In the genomic region with DNA sequence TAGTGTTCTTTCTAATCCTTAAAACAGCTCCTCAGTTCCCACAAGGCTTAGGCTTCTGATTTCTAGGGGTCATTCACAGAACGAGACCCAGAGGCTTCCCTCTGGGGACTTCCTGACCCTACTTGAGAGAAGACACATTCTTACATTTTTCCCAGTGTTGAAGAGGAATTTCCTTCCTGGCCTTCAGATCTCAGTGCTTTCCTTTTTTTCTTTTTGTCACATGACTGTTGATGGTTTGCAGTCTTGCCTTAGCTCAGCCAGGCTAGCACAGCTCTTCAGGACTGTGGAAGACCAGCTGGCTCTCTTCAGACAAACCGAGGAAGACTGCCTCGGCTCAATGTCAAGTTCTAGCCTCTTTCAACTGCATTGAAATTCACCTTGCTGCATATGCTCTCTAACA, we compare ENCODE assay signal across 11 mouse cellular contexts. TPM values are rescaled to one million over a fixed set of nuclear protein-coding genes. Genes with fewer than 3 reads are reported as not detected.
DNase-seq lines count a peak whose midpoint lies in the region; ATAC-seq lines count a peak whose summit lies in the region.
"Had no signal": no experiment of that assay in that cellular context is flagged by ENCODE, and none has a peak within 500 bp of the region (broad histone marks: within the 10 kb centered on the region; RNA-seq: fewer than 3 reads in every experiment).

No protein-coding gene starts in this region.

- intact Hi-C loops in heart, postnatal 25 days (cut with DNase I), result no loop called here

- H3K9me3 ChIP-seq in intestine, embryonic 15.5 days, result no peaks in the 10 kb centered on the region
- H3K9me3 ChIP-seq in forebrain, embryonic 11.5 days (ENCODE audit: control insufficient read depth, low read length), result no peaks in the 10 kb centered on the region; the same call in 1 of the 2 replicates

- H3K4me1 ChIP-seq in intestine, embryonic 15.5 days (replicated peaks), result no peaks in the 10 kb centered on the region
- no peaks in the 10 kb centered on the region for H3K4me1 ChIP-seq in forebrain, embryonic 11.5 days (replicated peaks; ENCODE audit: control insufficient read depth, insufficient read depth, low read length)
- H3K4me1 ChIP-seq: forebrain, embryonic 10.5 days had no signal

- peak; percentile 85 for ATAC-seq in intestine, embryonic 15.5 days
- ATAC-seq in forebrain, embryonic 11.5 days (replicated peaks; ENCODE audit: low FRiP score), result no peak

- H3K4me2 ChIP-seq in intestine, embryonic 15.5 days (replicated peaks), result no peak overlapping the region
- H3K4me2 ChIP-seq in forebrain, embryonic 11.5 days (ENCODE audit: low read depth, low read length, severe bottlenecking), result no peak overlapping the region

- no peaks in the 10 kb centered on the region for H3K27me3 ChIP-seq in intestine, embryonic 15.5 days (replicated peaks)
- no peaks in the 10 kb centered on the region for H3K27me3 ChIP-seq in forebrain, embryonic 11.5 days (ENCODE audit: control insufficient read depth, insufficient read depth, low read length)

- peak overlapping the region; percentile 52 for H3K27ac ChIP-seq in intestine, embryonic 15.5 days
- no peak overlapping the region for H3K27ac ChIP-seq in forebrain, embryonic 11.5 days (ENCODE audit: low read depth, low read length)
- H3K27ac ChIP-seq: forebrain, embryonic 10.5 days had no signal

- peak; percentile 96 for DNase-seq in heart, adult 11 months
- no peak for DNase-seq in heart, postnatal 25 days (ENCODE audit: low spot score)
- DNase-seq in heart, adult 8-10 months (ENCODE audit: low spot score), result peak; percentile 64
- DNase-seq in kidney, postnatal 36 days, result peak; percentile 22 to 33
- DNase-seq in right cerebral cortex, postnatal 36 days (ENCODE audit: low spot score in 2 of 2), result no peak
- no peak for DNase-seq in gastrocnemius, adult 18-20 months (ENCODE audit: low spot score)
- DNase-seq in forebrain, embryonic 11.5 days (ENCODE audit: low spot score), result no peak
- DNase-seq: cerebellum, adult 2 months; thymus, postnatal 25 days had no signal

- no peaks in the 10 kb centered on the region for H3K36me3 ChIP-seq in intestine, embryonic 15.5 days
- no peaks in the 10 kb centered on the region for H3K36me3 ChIP-seq in forebrain, embryonic 11.5 days (ENCODE audit: control insufficient read depth, insufficient read depth, low read length)
- H3K36me3 ChIP-seq: forebrain, embryonic 10.5 days had no signal

- 35% methylated on average over 3 of the region's 3 CpGs for WGBS in intestine, embryonic 15.5 days
- 75% methylated on average over 3 of the region's 3 CpGs for WGBS in forebrain, embryonic 11.5 days

- H3K9ac ChIP-seq in intestine, embryonic 15.5 days, result no peak overlapping the region
- no peak overlapping the region for H3K9ac ChIP-seq in forebrain, embryonic 11.5 days (ENCODE audit: low read length)

- H3K4me3 ChIP-seq in intestine, embryonic 15.5 days (replicated peaks), result no peak overlapping the region
- H3K4me3 ChIP-seq in forebrain, embryonic 11.5 days (ENCODE audit: low read depth, low read length), result no peak overlapping the region
- H3K4me3 ChIP-seq: forebrain, embryonic 10.5 days had no signal

RNA-seq across cellular contexts. Expression of gene Cdc7, which starts 7.7 kb away (rescaled TPM):
- 1 to 10 TPM in 1 of 2 experiments, under 1 TPM in 1; 0.65 to 1.2 TPM for total RNA-seq in heart, postnatal 25 days (2021)
- total RNA-seq in heart, adult 8-10 months (2022), result under 1 TPM; 0.28 to 0.76 (median 0.42) TPM
- polyA plus RNA-seq in intestine, embryonic 15.5 days (2015; fragmentation: Nextera tagmentation; extraction: Ambion mirVana), result 36.1 and 36.8 TPM in 2 replicates
- under 1 TPM; 0.09 to 0.27 TPM for total RNA-seq in gastrocnemius, adult 18-20 months (2021)
- 66.9 and 69.3 TPM in 2 replicates for polyA plus RNA-seq in forebrain, embryonic 11.5 days (2014; fragmentation: Nextera tagmentation; extraction: Ambion mirVana)

RNA-seq across cellular contexts. Expression of gene Hfm1, which starts 30.3 kb away (rescaled TPM):
- total RNA-seq in heart, postnatal 25 days (2021), result not detected
- not detected for total RNA-seq in heart, adult 8-10 months (2022)
- 0.86 and 1.2 TPM in 2 replicates for polyA plus RNA-seq in intestine, embryonic 15.5 days (2015; fragmentation: Nextera tagmentation; extraction: Ambion mirVana)
- total RNA-seq in gastrocnemius, adult 18-20 months (2021), result not detected
- polyA plus RNA-seq in forebrain, embryonic 11.5 days (2014; fragmentation: Nextera tagmentation; extraction: Ambion mirVana), result 5.4 and 5.9 TPM in 2 replicates

Comparison
In these comparisons a context has a peak if more than half of its experiments do, and no peak if none do; other contexts are left out.
1. DNase-seq: peak in heart, adult 11 months (single experiment), heart, adult 8-10 months (single experiment) and kidney, postnatal 36 days (2 of 2); none in heart, postnatal 25 days (single experiment), right cerebral cortex, postnatal 36 days (0 of 2), gastrocnemius, adult 18-20 months (single experiment) and forebrain, embryonic 11.5 days (single experiment).